Mouse (Mus musculus) spleen, adult 2 months (tissue): ENCODE data around the gene Ate1.

Experiments
- CTCF ChIP-seq: fragments of 200-500 bp; IDR thresholded peaks from 2 replicates; pipeline ENCODE4 v1.5.1; 2011; ENCODE audit warnings: mild to moderate bottlenecking, inconsistent platforms; ENCODE audit not compliant: insufficient read depth, insufficient read length, insufficient replicate concordance; ENCODE audit errors: extremely low read depth
- POLR2A ChIP-seq: fragments of 200-500 bp; IDR thresholded peaks from 2 replicates; pipeline ENCODE4 v1.6.1; 2011; ENCODE audit warnings: low read depth, low read length, inconsistent platforms

DNA sequence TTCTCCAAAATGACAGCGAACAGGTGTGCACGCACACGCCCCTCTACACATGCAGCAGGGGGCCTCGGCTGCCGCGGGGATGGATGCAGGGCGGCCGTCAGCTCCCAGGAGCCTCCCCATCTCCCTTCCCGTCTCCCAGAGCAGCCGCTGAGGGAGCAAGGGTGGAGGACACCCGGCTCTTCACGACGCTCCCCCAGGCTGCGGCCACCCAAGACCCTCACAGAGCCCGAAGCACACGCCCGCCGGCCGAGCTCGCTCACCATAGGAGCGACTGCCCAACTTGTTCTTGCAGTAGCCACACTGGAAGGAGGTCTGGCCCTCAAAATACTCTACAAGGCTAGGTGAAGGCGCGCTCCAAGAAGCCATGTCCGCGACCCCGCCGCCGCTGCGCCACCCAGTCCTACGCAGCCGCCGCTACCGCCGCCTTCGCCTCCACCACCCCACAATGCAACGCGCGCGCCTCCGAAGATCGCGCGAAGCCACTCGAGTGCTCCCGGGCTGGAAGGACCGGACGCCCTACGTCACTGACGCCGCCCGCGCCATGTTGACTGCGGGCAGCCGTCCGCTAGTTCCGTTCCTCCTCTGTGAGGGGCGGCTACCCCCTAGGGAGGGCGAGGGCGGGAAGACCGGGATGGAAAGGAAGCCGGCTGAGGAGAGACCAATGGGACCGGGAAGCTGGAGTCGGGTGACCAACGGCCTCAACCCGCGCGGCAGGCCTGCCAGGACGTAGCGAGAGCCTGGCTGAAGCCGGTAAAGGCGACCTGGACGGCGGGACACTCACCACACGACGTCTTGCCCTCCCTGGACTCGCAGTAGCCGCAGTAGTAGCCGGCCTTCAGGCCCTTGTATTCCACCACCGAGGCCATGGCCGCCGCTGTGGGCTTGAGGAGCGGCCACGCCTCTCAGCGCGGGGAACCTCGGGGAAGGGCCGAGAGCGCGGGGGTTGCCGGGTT lies 797 bp downstream of the Ate1 start:
- TF ChIP-seq CTCF, result no peak
- peak; percentile 63 for TF ChIP-seq POLR2A
